Mouse (Mus musculus): Measurements from ENCODE around the gene Ms4a6b. TPM values are rescaled to one million over a fixed set of nuclear protein-coding genes. Genes with fewer than 3 reads are reported as not detected.
"Not testable (repeated sequence)": the region's sequence is repeated elsewhere in the genome, so short reads cannot be mapped to it uniquely, and the experiment has no call there.

Gene Ms4a6b
- 7.4 and 8.4 TPM in 2 replicates for polyA plus RNA-seq (2015; fragmentation: Nextera tagmentation; extraction: Ambion mirVana)

GRCm38 (mm10) chr19:11516246-11516645, at the start of gene Ms4a6b:
Gene Ms4a6b (plus strand): TSS chr19:11516512.
- Histone ChIP-seq H3K9me3 (replicated peaks; ENCODE audit: control insufficient read depth, low read length) (no peaks in the 10 kb centered on the region), H3K4me2 (ENCODE audit: low read depth, low read length) (no peak within 1 kb of the TSS), H3K4me1 (ENCODE audit: control insufficient read depth, insufficient read depth, low read length) (no peaks in the 10 kb centered on the region), H3K27ac (ENCODE audit: low read length) (peak within 1 kb of the TSS; percentile 10; the same call in 1 of the 2 replicates), H3K27me3 (ENCODE audit: control insufficient read depth, insufficient read depth, low read length) (no peaks in the 10 kb centered on the region), H3K36me3 (ENCODE audit: control insufficient read depth, insufficient read depth, low read length) (no peaks in the 10 kb centered on the region), H3K4me3 (replicated peaks; ENCODE audit: low read length) (no peak within 1 kb of the TSS), H3K9ac (ENCODE audit: low read length) (no peak within 1 kb of the TSS)
- ATAC-seq (ENCODE audit: insufficient read depth, low FRiP score): no peak

GRCm38 (mm10) chr19:11468361-11468760, 48.0 kb upstream of the Ms4a6b start:
- not testable (repeated sequence) for H3K36me3 ChIP-seq (ENCODE audit: control insufficient read depth, insufficient read depth, low read length); H3K4me1 ChIP-seq (ENCODE audit: control insufficient read depth, insufficient read depth, low read length); H3K27me3 ChIP-seq (ENCODE audit: control insufficient read depth, insufficient read depth, low read length); H3K4me2 ChIP-seq (ENCODE audit: low read depth, low read length); H3K9ac ChIP-seq (ENCODE audit: low read length); H3K4me3 ChIP-seq (replicated peaks; ENCODE audit: low read length); H3K9me3 ChIP-seq (replicated peaks; ENCODE audit: control insufficient read depth, low read length); H3K27ac ChIP-seq (ENCODE audit: low read length); ATAC-seq (ENCODE audit: insufficient read depth, low FRiP score)
- WGBS: 43% methylated on average over 1 of the region's 1 CpGs

GRCm38 (mm10) chr19:11469215-11469614, 47.1 kb upstream of the Ms4a6b start, which contains the start of gene Ms4a6c:
Gene Ms4a6c (plus strand): TSS chr19:11469366.
- not testable (repeated sequence) for H3K9me3 ChIP-seq (replicated peaks; ENCODE audit: control insufficient read depth, low read length); ATAC-seq (ENCODE audit: insufficient read depth, low FRiP score); H3K27me3 ChIP-seq (ENCODE audit: control insufficient read depth, insufficient read depth, low read length); H3K9ac ChIP-seq (ENCODE audit: low read length); H3K4me1 ChIP-seq (ENCODE audit: control insufficient read depth, insufficient read depth, low read length); H3K4me2 ChIP-seq (ENCODE audit: low read depth, low read length); H3K36me3 ChIP-seq (ENCODE audit: control insufficient read depth, insufficient read depth, low read length); H3K27ac ChIP-seq (ENCODE audit: low read length)
- 82% methylated on average over 4 of the region's 4 CpGs for WGBS
- 0 out of 2 replicates have a peak within 1 kb of the TSS, but pooled peaks have one; percentile 3 for H3K4me3 ChIP-seq (replicated peaks; ENCODE audit: low read length)

GRCm38 (mm10) chr19:11479714-11480113, 36.6 kb upstream of the Ms4a6b start:
- no peak overlapping the region for H3K4me3 ChIP-seq (replicated peaks; ENCODE audit: low read length)
- no peak overlapping the region for H3K27ac ChIP-seq (ENCODE audit: low read length)
- H3K27me3 ChIP-seq (ENCODE audit: control insufficient read depth, insufficient read depth, low read length): no peaks in the 10 kb centered on the region
- H3K9ac ChIP-seq (ENCODE audit: low read length): no peak overlapping the region
- ATAC-seq (ENCODE audit: insufficient read depth, low FRiP score): no peak
- no peaks in the 10 kb centered on the region for H3K9me3 ChIP-seq (replicated peaks; ENCODE audit: control insufficient read depth, low read length)
- H3K36me3 ChIP-seq (ENCODE audit: control insufficient read depth, insufficient read depth, low read length): no peaks in the 10 kb centered on the region
- 79% methylated on average over 2 of the region's 2 CpGs for WGBS
- 0 out of 2 replicates have a peak, but pooled peaks cover 2% of the 10 kb centered on the region for H3K4me1 ChIP-seq (ENCODE audit: control insufficient read depth, insufficient read depth, low read length)
- H3K4me2 ChIP-seq (ENCODE audit: low read depth, low read length): no peak overlapping the region

GRCm38 (mm10) chr19:11482684-11483083, 33.6 kb upstream of the Ms4a6b start:
- no peaks in the 10 kb centered on the region for H3K36me3 ChIP-seq (ENCODE audit: control insufficient read depth, insufficient read depth, low read length)
- no peak overlapping the region for H3K4me3 ChIP-seq (replicated peaks; ENCODE audit: low read length)
- WGBS: 77% methylated on average over 2 of the region's 2 CpGs
- H3K4me2 ChIP-seq (ENCODE audit: low read depth, low read length): no peak overlapping the region
- H3K4me1 ChIP-seq (ENCODE audit: control insufficient read depth, insufficient read depth, low read length): 0 out of 2 replicates have a peak, but pooled peaks cover 2% of the 10 kb centered on the region
- H3K9ac ChIP-seq (ENCODE audit: low read length): no peak overlapping the region
- H3K27me3 ChIP-seq (ENCODE audit: control insufficient read depth, insufficient read depth, low read length): no peaks in the 10 kb centered on the region
- H3K27ac ChIP-seq (ENCODE audit: low read length): no peak overlapping the region
- no peak for ATAC-seq (ENCODE audit: insufficient read depth, low FRiP score)
- no peaks in the 10 kb centered on the region for H3K9me3 ChIP-seq (replicated peaks; ENCODE audit: control insufficient read depth, low read length)

GRCm38 (mm10) chr19:11483941-11484340, 32.4 kb upstream of the Ms4a6b start:
- Histone ChIP-seq H3K36me3 (ENCODE audit: control insufficient read depth, insufficient read depth, low read length) (no peaks in the 10 kb centered on the region), H3K27ac (ENCODE audit: low read length) (no peak overlapping the region), H3K4me2 (ENCODE audit: low read depth, low read length) (no peak overlapping the region), H3K4me3 (replicated peaks; ENCODE audit: low read length) (no peak overlapping the region), H3K4me1 (ENCODE audit: control insufficient read depth, insufficient read depth, low read length) (0 out of 2 replicates have a peak, but pooled peaks cover 2% of the 10 kb centered on the region), H3K9me3 (replicated peaks; ENCODE audit: control insufficient read depth, low read length) (no peaks in the 10 kb centered on the region), H3K9ac (ENCODE audit: low read length) (no peak overlapping the region), H3K27me3 (ENCODE audit: control insufficient read depth, insufficient read depth, low read length) (no peaks in the 10 kb centered on the region)
- ATAC-seq (ENCODE audit: insufficient read depth, low FRiP score): no peak
- 48% methylated on average over 4 of the region's 4 CpGs for WGBS

- Histone ChIP-seq H3K36me3 (ENCODE audit: control insufficient read depth, insufficient read depth, low read length) (no peaks in the 10 kb centered on the region), H3K9ac (ENCODE audit: low read length) (no peak overlapping the region), H3K27ac (ENCODE audit: low read length) (no peak overlapping the region), H3K27me3 (ENCODE audit: control insufficient read depth, insufficient read depth, low read length) (no peaks in the 10 kb centered on the region), H3K4me3 (replicated peaks; ENCODE audit: low read length) (no peak overlapping the region), H3K4me2 (ENCODE audit: low read depth, low read length) (no peak overlapping the region), H3K4me1 (ENCODE audit: control insufficient read depth, insufficient read depth, low read length) (0 out of 2 replicates have a peak, but pooled peaks cover 2% of the 10 kb centered on the region), H3K9me3 (replicated peaks; ENCODE audit: control insufficient read depth, low read length) (no peaks in the 10 kb centered on the region)
- WGBS: 72% methylated on average over 3 of the region's 3 CpGs
- no peak for ATAC-seq (ENCODE audit: insufficient read depth, low FRiP score)
Observed at GRCm38 (mm10) chr19:11484388-11484787, 31.9 kb upstream of the Ms4a6b start.

GRCm38 (mm10) chr19:11485266-11485665, 31.0 kb upstream of the Ms4a6b start:
- Histone ChIP-seq H3K9me3 (replicated peaks; ENCODE audit: control insufficient read depth, low read length) (no peaks in the 10 kb centered on the region), H3K4me2 (ENCODE audit: low read depth, low read length) (no peak overlapping the region), H3K4me1 (ENCODE audit: control insufficient read depth, insufficient read depth, low read length) (0 out of 2 replicates have a peak, but pooled peaks cover 2% of the 10 kb centered on the region), H3K27ac (ENCODE audit: low read length) (no peak overlapping the region), H3K36me3 (ENCODE audit: control insufficient read depth, insufficient read depth, low read length) (no peaks in the 10 kb centered on the region), H3K4me3 (replicated peaks; ENCODE audit: low read length) (no peak overlapping the region), H3K9ac (ENCODE audit: low read length) (no peak overlapping the region), H3K27me3 (ENCODE audit: control insufficient read depth, insufficient read depth, low read length) (no peaks in the 10 kb centered on the region)
- 78% methylated on average over 3 of the region's 3 CpGs for WGBS
- ATAC-seq (ENCODE audit: insufficient read depth, low FRiP score): no peak

GRCm38 (mm10) chr19:11485746-11486145, 30.6 kb upstream of the Ms4a6b start, which contains the start of gene Gm8369:
Gene Gm8369 (plus strand): TSS chr19:11485938.
- 57% methylated on average over 2 of the region's 2 CpGs for WGBS
- no peaks in the 10 kb centered on the region for H3K36me3 ChIP-seq (ENCODE audit: control insufficient read depth, insufficient read depth, low read length)
- 0 out of 2 replicates have a peak, but pooled peaks cover 2% of the 10 kb centered on the region for H3K4me1 ChIP-seq (ENCODE audit: control insufficient read depth, insufficient read depth, low read length)
- no peak within 1 kb of the TSS for H3K4me2 ChIP-seq (ENCODE audit: low read depth, low read length)
- no peak within 1 kb of the TSS for H3K9ac ChIP-seq (ENCODE audit: low read length)
- H3K27me3 ChIP-seq (ENCODE audit: control insufficient read depth, insufficient read depth, low read length): no peaks in the 10 kb centered on the region
- H3K4me3 ChIP-seq (replicated peaks; ENCODE audit: low read length): no peak within 1 kb of the TSS
- ATAC-seq (ENCODE audit: insufficient read depth, low FRiP score): no peak
- H3K9me3 ChIP-seq (replicated peaks; ENCODE audit: control insufficient read depth, low read length): no peaks in the 10 kb centered on the region
- no peak within 1 kb of the TSS for H3K27ac ChIP-seq (ENCODE audit: low read length)
